Mouse (Mus musculus): ENCODE measurements around the gene Spdef. TPM values are rescaled to one million over a fixed set of nuclear protein-coding genes. Genes with fewer than 3 reads are reported as not detected.

Spdef gene
- polyA plus RNA-seq, 1 experiment from 2014 or later, result 1.6 TPM

- H3K9ac ChIP-seq (ENCODE audit: low read depth, low read length), result no peak overlapping the region
- H3K27me3 ChIP-seq (replicated peaks; ENCODE audit: control insufficient read depth, insufficient read depth, low read length), result no peaks in the 10 kb centered on the region
- DNase-seq (ENCODE audit: low spot score) (no peak), ATAC-seq (ENCODE audit: low read depth) (no peak)
- H3K4me2 ChIP-seq (ENCODE audit: low read depth, low read length), result no peak overlapping the region
- H3K36me3 ChIP-seq (ENCODE audit: control insufficient read depth, insufficient read depth, low read length), result no peaks in the 10 kb centered on the region
- no peaks in the 10 kb centered on the region for H3K9me3 ChIP-seq (ENCODE audit: control insufficient read depth, low read length)
- H3K4me1 ChIP-seq (ENCODE audit: control insufficient read depth, insufficient read depth, low read length), result no peaks in the 10 kb centered on the region
- H3K27ac ChIP-seq (replicated peaks; ENCODE audit: low read depth, low read length), result no peak overlapping the region
- WGBS, result 95% methylated on average over 5 of the region's 6 CpGs
- no peak overlapping the region for H3K4me3 ChIP-seq (ENCODE audit: low read depth, low read length)
Observed at GRCm38 (mm10) chr17:27740961-27741360, 12.2 kb upstream of the Spdef start.

- ATAC-seq (ENCODE audit: low read depth) (no peak), DNase-seq (ENCODE audit: low spot score) (no peak)
- H3K4me2 ChIP-seq (ENCODE audit: low read depth, low read length), result no peak overlapping the region
- no peak overlapping the region for H3K9ac ChIP-seq (ENCODE audit: low read depth, low read length)
- no peaks in the 10 kb centered on the region for H3K27me3 ChIP-seq (replicated peaks; ENCODE audit: control insufficient read depth, insufficient read depth, low read length)
- H3K9me3 ChIP-seq (ENCODE audit: control insufficient read depth, low read length), result no peaks in the 10 kb centered on the region
- H3K4me1 ChIP-seq (ENCODE audit: control insufficient read depth, insufficient read depth, low read length), result no peaks in the 10 kb centered on the region
- 22% methylated on average over 12 of the region's 13 CpGs for WGBS
- no peaks in the 10 kb centered on the region for H3K36me3 ChIP-seq (ENCODE audit: control insufficient read depth, insufficient read depth, low read length)
- H3K4me3 ChIP-seq (ENCODE audit: low read depth, low read length), result no peak overlapping the region
- no peak overlapping the region for H3K27ac ChIP-seq (replicated peaks; ENCODE audit: low read depth, low read length)
Observed at GRCm38 (mm10) chr17:27734344-27735073, 5.8 kb upstream of the Spdef start.

GRCm38 (mm10) chr17:27732694-27733093 is 3.9 kb upstream of the Spdef start:
- no peak for DNase-seq (ENCODE audit: low spot score)
- H3K4me3 ChIP-seq (ENCODE audit: low read depth, low read length), result no peak overlapping the region
- 100% methylated on average over 2 of the region's 3 CpGs for WGBS
- H3K4me1 ChIP-seq (ENCODE audit: control insufficient read depth, insufficient read depth, low read length), result no peaks in the 10 kb centered on the region
- ATAC-seq (ENCODE audit: low read depth), result no peak
- no peaks in the 10 kb centered on the region for H3K36me3 ChIP-seq (ENCODE audit: control insufficient read depth, insufficient read depth, low read length)
- H3K4me2 ChIP-seq (ENCODE audit: low read depth, low read length), result no peak overlapping the region
- no peaks in the 10 kb centered on the region for H3K9me3 ChIP-seq (ENCODE audit: control insufficient read depth, low read length)
- H3K9ac ChIP-seq (ENCODE audit: low read depth, low read length), result no peak overlapping the region
- H3K27me3 ChIP-seq (replicated peaks; ENCODE audit: control insufficient read depth, insufficient read depth, low read length), result no peaks in the 10 kb centered on the region
- H3K27ac ChIP-seq (replicated peaks; ENCODE audit: low read depth, low read length), result no peak overlapping the region

GRCm38 (mm10) chr17:27732152-27732551 is 3.4 kb upstream of the Spdef start:
- H3K4me1 ChIP-seq (ENCODE audit: control insufficient read depth, insufficient read depth, low read length), result no peaks in the 10 kb centered on the region
- no peak for DNase-seq (ENCODE audit: low spot score)
- no peak overlapping the region for H3K4me3 ChIP-seq (ENCODE audit: low read depth, low read length)
- H3K4me2 ChIP-seq (ENCODE audit: low read depth, low read length), result no peak overlapping the region
- H3K27me3 ChIP-seq (replicated peaks; ENCODE audit: control insufficient read depth, insufficient read depth, low read length), result no peaks in the 10 kb centered on the region
- ATAC-seq (ENCODE audit: low read depth), result no peak
- WGBS, result 61% methylated on average over 5 of the region's 5 CpGs
- no peak overlapping the region for H3K9ac ChIP-seq (ENCODE audit: low read depth, low read length)
- H3K9me3 ChIP-seq (ENCODE audit: control insufficient read depth, low read length), result no peaks in the 10 kb centered on the region
- H3K27ac ChIP-seq (replicated peaks; ENCODE audit: low read depth, low read length), result no peak overlapping the region
- no peaks in the 10 kb centered on the region for H3K36me3 ChIP-seq (ENCODE audit: control insufficient read depth, insufficient read depth, low read length)

DNA sequence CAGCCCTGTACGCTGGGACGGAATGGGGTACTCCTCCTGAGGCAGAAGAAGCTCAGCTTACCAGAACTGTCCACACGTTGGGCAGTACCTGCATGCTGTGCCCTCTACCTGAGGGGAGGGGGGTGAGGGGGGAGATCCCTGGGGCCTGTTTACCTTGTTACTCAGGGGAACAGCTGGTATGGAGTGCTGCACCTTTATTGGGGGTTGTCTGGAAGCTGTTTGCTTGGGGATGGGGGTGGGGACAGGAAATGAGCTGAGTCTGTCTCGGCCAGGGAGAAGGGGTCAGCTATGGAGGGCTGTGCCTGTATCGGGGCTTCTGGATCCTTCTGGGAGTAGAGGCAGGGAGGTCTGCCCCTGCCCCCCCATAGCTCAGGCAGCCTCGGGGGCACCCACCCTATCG is 2.2 kb downstream of the Spdef start:
- Histone ChIP-seq H3K27me3 (replicated peaks; ENCODE audit: control insufficient read depth, insufficient read depth, low read length) (no peaks in the 10 kb centered on the region), H3K9ac (ENCODE audit: low read depth, low read length) (no peak overlapping the region), H3K4me1 (ENCODE audit: control insufficient read depth, insufficient read depth, low read length) (peaks cover 9% of the 10 kb centered on the region; the same call in 1 of the 2 replicates), H3K4me3 (ENCODE audit: low read depth, low read length) (no peak overlapping the region), H3K27ac (replicated peaks; ENCODE audit: low read depth, low read length) (no peak overlapping the region), H3K9me3 (ENCODE audit: control insufficient read depth, low read length) (no peaks in the 10 kb centered on the region), H3K36me3 (ENCODE audit: control insufficient read depth, insufficient read depth, low read length) (no peaks in the 10 kb centered on the region), H3K4me2 (ENCODE audit: low read depth, low read length) (no peak overlapping the region)
- 25% methylated on average over 6 of the region's 7 CpGs for WGBS
- ATAC-seq (ENCODE audit: low read depth) (no peak), DNase-seq (ENCODE audit: low spot score) (no peak)

- Histone ChIP-seq H3K4me2 (ENCODE audit: low read depth, low read length) (peak overlapping the region; percentile 31; the same call in 1 of the 2 replicates), H3K4me3 (ENCODE audit: low read depth, low read length) (no peak overlapping the region), H3K4me1 (ENCODE audit: control insufficient read depth, insufficient read depth, low read length) (peaks cover 9% of the 10 kb centered on the region; the same call in 1 of the 2 replicates), H3K9me3 (ENCODE audit: control insufficient read depth, low read length) (no peaks in the 10 kb centered on the region), H3K27ac (replicated peaks; ENCODE audit: low read depth, low read length) (no peak overlapping the region), H3K36me3 (ENCODE audit: control insufficient read depth, insufficient read depth, low read length) (no peaks in the 10 kb centered on the region), H3K27me3 (replicated peaks; ENCODE audit: control insufficient read depth, insufficient read depth, low read length) (no peaks in the 10 kb centered on the region), H3K9ac (ENCODE audit: low read depth, low read length) (peak overlapping the region; percentile 27; the same call in 1 of the 2 replicates)
- ATAC-seq (ENCODE audit: low read depth) (no peak), DNase-seq (ENCODE audit: low spot score) (no peak)
- WGBS, result 11% methylated on average over 10 of the region's 10 CpGs
Observed at GRCm38 (mm10) chr17:27725412-27725811, 3.3 kb downstream of the Spdef start.

GRCm38 (mm10) chr17:27725011-27725410 is 3.7 kb downstream of the Spdef start:
- Histone ChIP-seq H3K4me3 (ENCODE audit: low read depth, low read length) (no peak overlapping the region), H3K36me3 (ENCODE audit: control insufficient read depth, insufficient read depth, low read length) (no peaks in the 10 kb centered on the region), H3K27me3 (replicated peaks; ENCODE audit: control insufficient read depth, insufficient read depth, low read length) (no peaks in the 10 kb centered on the region), H3K4me2 (ENCODE audit: low read depth, low read length) (no peak overlapping the region), H3K9ac (ENCODE audit: low read depth, low read length) (peak overlapping the region; percentile 27; the same call in 1 of the 2 replicates), H3K4me1 (ENCODE audit: control insufficient read depth, insufficient read depth, low read length) (peaks cover 9% of the 10 kb centered on the region; the same call in 1 of the 2 replicates), H3K27ac (replicated peaks; ENCODE audit: low read depth, low read length) (no peak overlapping the region), H3K9me3 (ENCODE audit: control insufficient read depth, low read length) (no peaks in the 10 kb centered on the region)
- DNase-seq (ENCODE audit: low spot score), result no peak
- no peak for ATAC-seq (ENCODE audit: low read depth)
- WGBS, result 33% methylated on average over 10 of the region's 10 CpGs

DNA sequence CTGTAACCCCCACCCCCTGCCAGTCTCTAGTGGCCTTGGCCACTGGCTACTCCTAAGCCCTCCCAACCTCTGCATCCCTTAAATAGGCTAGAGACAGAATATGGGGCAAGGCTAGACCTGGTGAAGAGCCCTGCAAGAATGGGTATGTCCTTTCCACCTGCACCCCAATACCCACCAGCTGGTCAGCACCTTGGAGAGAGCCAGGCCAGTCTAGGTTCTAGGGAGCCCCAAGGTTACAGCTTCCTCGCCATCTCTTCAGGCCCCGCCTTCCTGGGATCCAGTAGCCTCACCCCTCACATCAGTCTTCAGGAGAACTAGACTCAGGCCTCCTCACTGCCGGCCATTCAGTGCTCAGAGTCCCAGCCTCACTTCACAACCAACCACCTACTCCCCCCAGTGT is 4.4 kb downstream of the Spdef start:
- H3K9me3 ChIP-seq (ENCODE audit: control insufficient read depth, low read length), result no peaks in the 10 kb centered on the region
- no peaks in the 10 kb centered on the region for H3K27me3 ChIP-seq (replicated peaks; ENCODE audit: control insufficient read depth, insufficient read depth, low read length)
- H3K36me3 ChIP-seq (ENCODE audit: control insufficient read depth, insufficient read depth, low read length), result no peaks in the 10 kb centered on the region
- H3K4me1 ChIP-seq (ENCODE audit: control insufficient read depth, insufficient read depth, low read length), result peaks cover 9% of the 10 kb centered on the region; the same call in 1 of the 2 replicates
- H3K4me2 ChIP-seq (ENCODE audit: low read depth, low read length), result no peak overlapping the region
- ATAC-seq (ENCODE audit: low read depth), result no peak
- H3K4me3 ChIP-seq (ENCODE audit: low read depth, low read length), result no peak overlapping the region
- DNase-seq (ENCODE audit: low spot score), result no peak
- WGBS, result 17% methylated on average over 3 of the region's 3 CpGs
- no peak overlapping the region for H3K27ac ChIP-seq (replicated peaks; ENCODE audit: low read depth, low read length)
- no peak overlapping the region for H3K9ac ChIP-seq (ENCODE audit: low read depth, low read length)

GRCm38 (mm10) chr17:27721125-27721664 is 7.6 kb downstream of the Spdef start:
- no peak overlapping the region for H3K9ac ChIP-seq (ENCODE audit: low read depth, low read length)
- ATAC-seq (ENCODE audit: low read depth) (no peak), DNase-seq (ENCODE audit: low spot score) (no peak)
- H3K4me3 ChIP-seq (ENCODE audit: low read depth, low read length), result no peak overlapping the region
- no peaks in the 10 kb centered on the region for H3K9me3 ChIP-seq (ENCODE audit: control insufficient read depth, low read length)
- H3K4me2 ChIP-seq (ENCODE audit: low read depth, low read length), result no peak overlapping the region
- peaks cover 17% of the 10 kb centered on the region for H3K4me1 ChIP-seq (ENCODE audit: control insufficient read depth, insufficient read depth, low read length)
- no peak overlapping the region for H3K27ac ChIP-seq (replicated peaks; ENCODE audit: low read depth, low read length)
- no peaks in the 10 kb centered on the region for H3K36me3 ChIP-seq (ENCODE audit: control insufficient read depth, insufficient read depth, low read length)
- WGBS, result 76% methylated on average over 9 of the region's 9 CpGs
- H3K27me3 ChIP-seq (replicated peaks; ENCODE audit: control insufficient read depth, insufficient read depth, low read length), result no peaks in the 10 kb centered on the region

Measured in embryonic facial prominence, embryonic 14.5 days (tissue).